Mouse (Mus musculus): ENCODE measurements around the gene Slc23a2. TPM values are rescaled to one million over a fixed set of nuclear protein-coding genes. Genes with fewer than 3 reads are reported as not detected.

The Slc23a2 gene
- polyA plus RNA-seq, 1 experiment = 3.6 TPM

DNA sequence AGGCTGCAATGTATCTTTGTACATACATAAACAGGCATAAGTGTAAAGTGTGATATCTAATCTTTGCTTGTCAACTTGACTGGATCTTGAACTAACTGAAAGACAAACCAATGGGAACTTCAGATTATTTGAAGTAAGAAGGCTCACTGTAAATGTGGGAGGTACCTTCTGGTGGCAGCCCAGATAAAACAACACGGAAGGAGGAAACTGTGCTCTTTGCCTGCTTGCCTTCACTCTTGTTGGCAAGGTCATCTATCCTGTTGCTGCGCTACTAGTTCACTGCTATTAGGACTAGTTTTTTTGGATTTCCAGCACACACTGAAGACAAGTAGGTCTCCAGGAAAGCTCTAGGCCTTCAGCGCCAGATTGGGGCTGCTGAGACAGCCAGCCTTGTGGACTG is 29.1 kb upstream of the Slc23a2 start:
- no peak overlapping the region for H3K4me3 ChIP-seq (ENCODE audit: control insufficient read depth, low read depth, low read length)
- H3K4me1 ChIP-seq (ENCODE audit: control insufficient read depth, insufficient read depth, low read length) = no peaks in the 10 kb centered on the region
- H3K27me3 ChIP-seq (ENCODE audit: control insufficient read depth, insufficient read depth, low read length) = no peaks in the 10 kb centered on the region
- no peak overlapping the region for H3K27ac ChIP-seq (ENCODE audit: control insufficient read depth, insufficient read depth, low read depth, low read length)
- no peak for TF ChIP-seq POLR2A (IDR thresholded peaks at IDR 0.05; ENCODE audit: control insufficient read depth, low read depth, low read length)
- H3K36me3 ChIP-seq (ENCODE audit: control insufficient read depth, insufficient read depth, low read length) = no peaks in the 10 kb centered on the region

DNA sequence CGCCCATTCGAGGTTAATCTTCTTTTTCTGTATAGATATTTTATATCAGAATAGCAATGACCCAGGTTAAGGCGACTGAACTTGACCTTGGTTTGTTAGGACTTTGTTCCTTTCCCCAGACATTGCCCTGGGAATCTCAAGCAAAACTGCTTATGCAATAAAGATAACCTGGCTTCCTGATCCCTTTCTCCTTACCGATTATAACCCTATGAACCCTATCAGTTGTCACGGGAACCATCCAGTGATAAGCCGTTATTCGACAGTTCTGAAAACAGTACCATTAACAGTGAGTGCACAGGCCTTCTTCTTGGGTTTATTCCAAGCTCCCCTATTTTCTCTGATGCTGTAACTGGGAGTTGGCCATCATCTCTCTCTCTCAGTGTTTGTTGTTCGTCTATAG is 27.0 kb upstream of the Slc23a2 start:
- Histone ChIP-seq H3K36me3 (ENCODE audit: control insufficient read depth, insufficient read depth, low read length) (no peaks in the 10 kb centered on the region), H3K27ac (ENCODE audit: control insufficient read depth, insufficient read depth, low read depth, low read length) (no peak overlapping the region), H3K4me3 (ENCODE audit: control insufficient read depth, low read depth, low read length) (no peak overlapping the region), H3K27me3 (ENCODE audit: control insufficient read depth, insufficient read depth, low read length) (no peaks in the 10 kb centered on the region), H3K4me1 (ENCODE audit: control insufficient read depth, insufficient read depth, low read length) (no peaks in the 10 kb centered on the region)
- TF ChIP-seq CTCF (IDR thresholded peaks at IDR 0.05; ENCODE audit: control insufficient read depth, insufficient read depth, insufficient replicate concordance, low read depth, low read length) (no peak), POLR2A (IDR thresholded peaks at IDR 0.05; ENCODE audit: control insufficient read depth, low read depth, low read length) (no peak)

DNA sequence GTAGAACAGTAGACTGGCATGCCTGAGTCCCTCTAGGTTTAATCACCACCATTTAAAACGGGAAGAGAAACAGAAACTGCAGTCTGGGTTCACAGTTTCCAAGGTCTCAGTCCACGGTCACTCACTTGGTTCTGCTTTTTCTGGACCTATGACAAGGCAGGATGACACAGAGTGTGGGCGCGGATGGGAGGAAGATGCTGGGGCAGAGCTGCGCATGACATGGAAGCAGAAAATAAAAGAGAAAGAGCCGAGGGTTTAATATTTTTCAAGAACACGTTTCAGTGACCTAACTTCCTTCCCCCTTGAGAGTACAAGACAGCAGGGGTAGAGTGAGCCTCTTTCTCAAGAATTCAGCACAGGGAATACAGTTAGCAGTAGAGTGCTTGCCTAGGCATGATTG is 24.2 kb upstream of the Slc23a2 start:
- no peak overlapping the region for H3K4me3 ChIP-seq (ENCODE audit: control insufficient read depth, low read depth, low read length)
- H3K4me1 ChIP-seq (ENCODE audit: control insufficient read depth, insufficient read depth, low read length) = no peaks in the 10 kb centered on the region
- H3K27ac ChIP-seq (ENCODE audit: control insufficient read depth, insufficient read depth, low read depth, low read length) = no peak overlapping the region
- TF ChIP-seq CTCF (IDR thresholded peaks at IDR 0.05; ENCODE audit: control insufficient read depth, insufficient read depth, insufficient replicate concordance, low read depth, low read length) (no peak), POLR2A (IDR thresholded peaks at IDR 0.05; ENCODE audit: control insufficient read depth, low read depth, low read length) (no peak)
- H3K36me3 ChIP-seq (ENCODE audit: control insufficient read depth, insufficient read depth, low read length) = no peaks in the 10 kb centered on the region
- no peaks in the 10 kb centered on the region for H3K27me3 ChIP-seq (ENCODE audit: control insufficient read depth, insufficient read depth, low read length)

DNA sequence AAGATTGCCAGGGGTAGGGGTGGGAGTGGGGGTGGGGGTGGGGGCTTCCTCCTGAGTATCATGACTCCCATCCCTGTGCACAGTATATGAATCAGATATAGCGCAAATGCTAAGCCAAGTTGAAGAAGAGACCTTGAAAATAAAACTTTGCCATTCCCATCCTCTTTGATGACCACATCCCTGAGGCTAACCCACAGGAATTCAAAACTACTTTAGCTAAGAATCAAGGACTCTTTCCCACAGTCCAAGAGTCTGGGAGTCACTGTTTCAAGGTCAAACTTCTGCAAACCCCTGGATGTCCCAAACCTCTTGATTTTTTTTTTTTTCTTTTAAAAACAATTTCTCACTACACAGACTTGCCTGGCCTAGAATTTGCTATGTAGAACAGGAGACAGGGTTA is 18.7 kb upstream of the Slc23a2 start:
- no peak for TF ChIP-seq POLR2A (IDR thresholded peaks at IDR 0.05; ENCODE audit: control insufficient read depth, low read depth, low read length)
- no peak for TF ChIP-seq CTCF (IDR thresholded peaks at IDR 0.05; ENCODE audit: control insufficient read depth, insufficient read depth, insufficient replicate concordance, low read depth, low read length)
- Histone ChIP-seq H3K4me3 (ENCODE audit: control insufficient read depth, low read depth, low read length) (no peak overlapping the region), H3K27me3 (ENCODE audit: control insufficient read depth, insufficient read depth, low read length) (no peaks in the 10 kb centered on the region), H3K4me1 (ENCODE audit: control insufficient read depth, insufficient read depth, low read length) (no peaks in the 10 kb centered on the region), H3K36me3 (ENCODE audit: control insufficient read depth, insufficient read depth, low read length) (no peaks in the 10 kb centered on the region), H3K27ac (ENCODE audit: control insufficient read depth, insufficient read depth, low read depth, low read length) (no peak overlapping the region)

DNA sequence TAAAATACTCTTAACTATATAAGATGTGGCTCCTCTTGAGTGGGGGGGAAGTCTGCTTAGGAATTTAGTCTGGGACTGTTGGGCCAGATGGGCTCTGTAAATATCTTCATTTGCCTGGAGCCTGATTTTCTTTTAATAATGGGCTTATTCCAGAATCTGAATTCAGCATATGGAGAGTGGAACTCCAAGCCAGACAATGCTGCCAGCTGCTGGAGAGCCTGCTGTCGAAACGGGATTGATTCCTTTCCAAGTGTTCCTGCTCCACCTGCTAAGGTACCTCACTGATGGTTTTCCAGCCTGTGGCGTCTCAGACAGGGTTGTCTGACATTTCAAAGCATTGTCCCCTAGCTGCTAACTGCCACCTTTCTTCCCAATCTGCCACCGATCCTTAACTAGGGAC is 12.6 kb upstream of the Slc23a2 start:
- Histone ChIP-seq H3K27me3 (ENCODE audit: control insufficient read depth, insufficient read depth, low read length) (no peaks in the 10 kb centered on the region), H3K4me1 (ENCODE audit: control insufficient read depth, insufficient read depth, low read length) (no peaks in the 10 kb centered on the region), H3K36me3 (ENCODE audit: control insufficient read depth, insufficient read depth, low read length) (no peaks in the 10 kb centered on the region), H3K27ac (ENCODE audit: control insufficient read depth, insufficient read depth, low read depth, low read length) (no peak overlapping the region), H3K4me3 (ENCODE audit: control insufficient read depth, low read depth, low read length) (no peak overlapping the region)
- no peak for TF ChIP-seq POLR2A (IDR thresholded peaks at IDR 0.05; ENCODE audit: control insufficient read depth, low read depth, low read length)
- TF ChIP-seq CTCF (IDR thresholded peaks at IDR 0.05; ENCODE audit: control insufficient read depth, insufficient read depth, insufficient replicate concordance, low read depth, low read length) = no peak

DNA sequence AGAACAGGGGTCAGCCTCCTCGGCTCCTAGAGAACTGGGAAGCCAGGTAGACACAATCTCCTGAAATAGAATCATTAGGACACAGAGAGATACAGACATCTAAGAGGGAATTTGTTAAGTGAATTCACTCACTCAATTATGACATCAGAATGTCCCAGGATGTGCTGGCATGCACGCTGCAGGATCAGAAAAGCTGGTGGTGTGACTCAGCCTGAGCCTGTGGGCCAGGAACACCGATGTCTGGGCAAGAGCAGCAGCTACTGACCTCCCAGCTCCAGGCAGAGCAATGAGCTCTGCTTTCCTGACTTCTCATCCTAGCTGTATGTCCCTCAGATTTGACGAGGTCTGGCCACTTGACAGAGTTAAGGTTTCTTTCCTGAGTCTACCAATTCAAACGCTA is 7.8 kb upstream of the Slc23a2 start:
- no peak overlapping the region for H3K4me3 ChIP-seq (ENCODE audit: control insufficient read depth, low read depth, low read length)
- TF ChIP-seq POLR2A (IDR thresholded peaks at IDR 0.05; ENCODE audit: control insufficient read depth, low read depth, low read length) (no peak), CTCF (IDR thresholded peaks at IDR 0.05; ENCODE audit: control insufficient read depth, insufficient read depth, insufficient replicate concordance, low read depth, low read length) (no peak)
- no peak overlapping the region for H3K27ac ChIP-seq (ENCODE audit: control insufficient read depth, insufficient read depth, low read depth, low read length)
- no peaks in the 10 kb centered on the region for H3K4me1 ChIP-seq (ENCODE audit: control insufficient read depth, insufficient read depth, low read length)
- no peaks in the 10 kb centered on the region for H3K36me3 ChIP-seq (ENCODE audit: control insufficient read depth, insufficient read depth, low read length)
- no peaks in the 10 kb centered on the region for H3K27me3 ChIP-seq (ENCODE audit: control insufficient read depth, insufficient read depth, low read length)

DNA sequence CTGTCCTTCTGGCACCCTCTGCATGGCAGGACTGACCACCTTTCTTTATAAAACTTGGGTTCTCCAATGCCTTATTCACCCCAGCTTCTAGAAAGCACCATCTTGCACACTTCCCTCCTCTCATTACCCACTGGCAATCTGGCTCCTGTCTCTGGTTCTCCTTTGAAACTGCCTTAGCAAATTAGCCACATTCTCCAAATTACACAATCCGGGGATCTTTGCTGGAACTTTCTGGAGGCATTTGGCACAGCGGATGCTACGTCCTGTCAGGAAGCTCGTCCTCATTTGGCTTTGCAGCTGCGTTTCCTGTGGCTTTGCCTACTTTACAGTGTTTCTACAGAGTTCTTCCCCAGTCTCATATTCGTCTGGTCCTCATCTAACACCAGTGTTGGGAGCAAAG is 6.7 kb upstream of the Slc23a2 start:
- no peak for TF ChIP-seq CTCF (IDR thresholded peaks at IDR 0.05; ENCODE audit: control insufficient read depth, insufficient read depth, insufficient replicate concordance, low read depth, low read length)
- no peak for TF ChIP-seq POLR2A (IDR thresholded peaks at IDR 0.05; ENCODE audit: control insufficient read depth, low read depth, low read length)
- H3K4me1 ChIP-seq (ENCODE audit: control insufficient read depth, insufficient read depth, low read length) = no peaks in the 10 kb centered on the region
- H3K27ac ChIP-seq (ENCODE audit: control insufficient read depth, insufficient read depth, low read depth, low read length) = no peak overlapping the region

DNA sequence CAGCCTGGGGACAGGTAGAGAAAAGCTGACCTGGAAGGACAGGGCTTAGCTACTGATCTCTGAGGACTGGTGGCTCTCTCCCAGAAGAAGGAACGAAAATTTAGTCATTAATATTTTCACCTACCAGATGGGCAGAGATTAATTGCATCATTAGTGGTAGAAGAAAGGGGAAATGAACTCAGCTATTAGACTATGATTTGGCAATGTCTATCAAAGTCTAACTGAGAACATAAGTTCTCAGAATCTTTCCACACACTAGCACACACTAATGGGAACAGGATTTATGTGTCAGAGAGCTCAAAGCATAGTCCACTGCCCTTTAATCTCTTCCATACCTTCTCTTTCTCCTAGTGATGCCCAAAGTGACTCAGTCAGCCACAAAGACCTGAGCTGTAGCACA is 6.0 kb upstream of the Slc23a2 start:
- Histone ChIP-seq H3K4me3 (ENCODE audit: control insufficient read depth, low read depth, low read length) (no peak overlapping the region), H3K27me3 (ENCODE audit: control insufficient read depth, insufficient read depth, low read length) (no peaks in the 10 kb centered on the region), H3K4me1 (ENCODE audit: control insufficient read depth, insufficient read depth, low read length) (no peaks in the 10 kb centered on the region), H3K27ac (ENCODE audit: control insufficient read depth, insufficient read depth, low read depth, low read length) (no peak overlapping the region), H3K36me3 (ENCODE audit: control insufficient read depth, insufficient read depth, low read length) (no peaks in the 10 kb centered on the region)
- TF ChIP-seq CTCF (IDR thresholded peaks at IDR 0.05; ENCODE audit: control insufficient read depth, insufficient read depth, insufficient replicate concordance, low read depth, low read length) (no peak), POLR2A (IDR thresholded peaks at IDR 0.05; ENCODE audit: control insufficient read depth, low read depth, low read length) (no peak)

More for the DNA sequence above, 6.7 kb upstream of the Slc23a2 start:
- H3K4me3 ChIP-seq (ENCODE audit: control insufficient read depth, low read depth, low read length) = no peak overlapping the region
- no peaks in the 10 kb centered on the region for H3K36me3 ChIP-seq (ENCODE audit: control insufficient read depth, insufficient read depth, low read length)
- H3K27me3 ChIP-seq (ENCODE audit: control insufficient read depth, insufficient read depth, low read length) = no peaks in the 10 kb centered on the region
